Mouse (Mus musculus) embryonic facial prominence, embryonic 11.5 days (tissue): ENCODE data around the gene Olfr113. TPM values are rescaled to one million over a fixed set of nuclear protein-coding genes. Genes with fewer than 3 reads are reported as not detected.
"Not testable (repeated sequence)": the region's sequence is repeated elsewhere in the genome, so short reads cannot be mapped to it uniquely, and the experiment has no call there.

Experiments
- ATAC-seq: fragments of 200-750 bp; cut with Nextera tagmentation; replicated peaks from 2 replicates; pipeline ENCODE4 v1.8.0; 2017; ENCODE audit warnings: low read depth; ENCODE audit not compliant: insufficient number of reproducible peaks, low FRiP score, low TSS enrichment
- DNase-seq: peaks from one replicate; pipeline ENCODE4 v3.0.0-alpha.2; 2015; ENCODE audit warnings: low spot score
- H3K27ac ChIP-seq: fragments of 300-500 bp; sonication (generic); replicated peaks from 2 replicates; pipeline ENCODE4 v1.5.1; 2014; ENCODE audit warnings: mild to moderate bottlenecking, low read depth, low read length, control low read depth
- H3K27me3 ChIP-seq: fragments of 300-500 bp; sonication (generic); 2 replicates; pipeline ENCODE4 v1.6.1; 2014; ENCODE audit warnings: mild to moderate bottlenecking, low read length, moderate library complexity, mixed read lengths; ENCODE audit not compliant: control insufficient read depth, insufficient read depth
- H3K36me3 ChIP-seq: fragments of 300-500 bp; sonication (generic); replicated peaks from 2 replicates; pipeline ENCODE4 v1.6.1; 2014; ENCODE audit warnings: low read depth, mild to moderate bottlenecking, low read length, moderate library complexity, mixed read lengths; ENCODE audit not compliant: control insufficient read depth, insufficient read depth
- H3K4me1 ChIP-seq: fragments of 300-500 bp; sonication (generic); 2 replicates; pipeline ENCODE4 v1.6.1; 2014; ENCODE audit warnings: low read length, mixed read lengths; ENCODE audit not compliant: control insufficient read depth, insufficient read depth
- H3K4me2 ChIP-seq: fragments of 300-500 bp; sonication (generic); 2 replicates; pipeline ENCODE4 v1.6.1; 2014; ENCODE audit warnings: low read depth, mild to moderate bottlenecking, control low read depth, low read length, moderate library complexity
- H3K4me3 ChIP-seq: fragments of 300-500 bp; sonication (generic); 2 replicates; pipeline ENCODE4 v1.5.1; 2014; ENCODE audit warnings: low read depth, low read length, control low read depth
- H3K9ac ChIP-seq: fragments of 300-500 bp; sonication (generic); replicated peaks from 2 replicates; pipeline ENCODE4 v1.6.1; 2014; ENCODE audit warnings: mild to moderate bottlenecking, control low read depth, low read length
- H3K9me3 ChIP-seq: fragments of 300-500 bp; sonication (generic); replicated peaks from 2 replicates; pipeline ENCODE4 v1.6.1; 2016; ENCODE audit warnings: mild to moderate bottlenecking, low read length, inconsistent platforms, mixed read lengths; ENCODE audit not compliant: control insufficient read depth
- WGBS: fragments of 180-500 bp; shearing (Covaris S2); extraction: QIAGEN DNeasy Blood & Tissue Kit; methylation state at CpG from one replicate; pipeline ENCODE4 v1.1.7; 2014; 5-methylcytosine and 5-hydroxymethylcytosine counted together
- polyA plus RNA-seq: library from polyadenylated mRNA; unstranded; fragments of >200 nt; fragmentation: Nextera tagmentation; extraction: Ambion mirVana; gene quantifications from 2 replicates; pipeline ENCODE4 v1.2.1, GENCODE M21; 2014

The Olfr113 gene
- polyA plus RNA-seq, 1 experiment from 2014 or later = not detected

- Histone ChIP-seq H3K4me2 (no peak overlapping the region), H3K36me3 (no peaks in the 10 kb centered on the region), H3K27ac (no peak overlapping the region), H3K27me3 (no peaks in the 10 kb centered on the region), H3K9me3 (no peaks in the 10 kb centered on the region), H3K4me1 (no peaks in the 10 kb centered on the region), H3K9ac (no peak overlapping the region), H3K4me3 (no peak overlapping the region)
- no peak for ATAC-seq
- no peak for DNase-seq
Measured at GRCm38 (mm10) chr17:37535173-37535572, 42.3 kb downstream of the Olfr113 start.

GRCm38 (mm10) chr17:37525427-37525826 is 52.0 kb downstream of the Olfr113 start:
- H3K27me3 ChIP-seq, DNase-seq, H3K4me3 ChIP-seq, H3K27ac ChIP-seq, ATAC-seq, H3K4me1 ChIP-seq, H3K9ac ChIP-seq, H3K9me3 ChIP-seq, H3K4me2 ChIP-seq, H3K36me3 ChIP-seq: not testable (repeated sequence)
- 75% methylated on average over 1 of the region's 1 CpGs for WGBS

GRCm38 (mm10) chr17:37524612-37525011 is 52.9 kb downstream of the Olfr113 start:
- H3K4me3 ChIP-seq, H3K36me3 ChIP-seq, ATAC-seq, H3K9ac ChIP-seq, H3K27me3 ChIP-seq, H3K4me1 ChIP-seq, H3K9me3 ChIP-seq, H3K4me2 ChIP-seq, H3K27ac ChIP-seq, DNase-seq: not testable (repeated sequence)

Other genes starting within 250 kb of the Olfr113 start
- gene Olfr103, start 238.0 kb downstream of the Olfr113 start, polyA plus RNA-seq = not detected in 2 replicates
- not detected in 2 replicates for gene Olfr104-ps, start 218.1 kb downstream of the Olfr113 start, polyA plus RNA-seq
- not detected in 2 replicates for gene Olfr105-ps, start 198.6 kb downstream of the Olfr113 start, polyA plus RNA-seq
- gene Olfr106-ps, start 187.3 kb downstream of the Olfr113 start, polyA plus RNA-seq = not detected in 2 replicates
- gene Olfr107, start 178.4 kb downstream of the Olfr113 start, polyA plus RNA-seq = not detected in 2 replicates
- gene Olfr108, start 132.2 kb downstream of the Olfr113 start, polyA plus RNA-seq = not detected in 2 replicates
- gene Olfr109, start 118.7 kb downstream of the Olfr113 start, polyA plus RNA-seq = not detected in 2 replicates
- gene H2-M2, start 94.1 kb downstream of the Olfr113 start, polyA plus RNA-seq = not detected in 2 replicates
- gene Olfr110, start 85.2 kb downstream of the Olfr113 start, polyA plus RNA-seq = not detected in 2 replicates
- not detected in 2 replicates for gene Olfr111, start 69.6 kb downstream of the Olfr113 start, polyA plus RNA-seq
- gene Olfr112, start 8.2 kb downstream of the Olfr113 start, polyA plus RNA-seq = not detected in 2 replicates
- gene Olfr114, start 15.1 kb upstream of the Olfr113 start, polyA plus RNA-seq = not detected in 2 replicates
- gene Olfr115, start 49.4 kb upstream of the Olfr113 start, polyA plus RNA-seq = not detected in 2 replicates
- gene Olfr116, start 49.5 kb upstream of the Olfr113 start, polyA plus RNA-seq = not detected in 2 replicates
- not detected in 2 replicates for gene Olfr117, start 86.1 kb upstream of the Olfr113 start, polyA plus RNA-seq
- gene Olfr118, start 89.3 kb upstream of the Olfr113 start, polyA plus RNA-seq = not detected in 2 replicates
- gene Olfr119, start 118.9 kb upstream of the Olfr113 start, polyA plus RNA-seq = not detected in 2 replicates
- gene Olfr120, start 144.1 kb upstream of the Olfr113 start, polyA plus RNA-seq = not detected in 2 replicates
- gene Olfr121, start 171.2 kb upstream of the Olfr113 start, polyA plus RNA-seq = not detected in 2 replicates
- gene Olfr122, start 190.9 kb upstream of the Olfr113 start, polyA plus RNA-seq = not detected in 2 replicates
- not detected in 2 replicates for gene Olfr123, start 215.9 kb upstream of the Olfr113 start, polyA plus RNA-seq
- gene Olfr124, start 222.2 kb upstream of the Olfr113 start, polyA plus RNA-seq = not detected in 2 replicates